Mouse (Mus musculus): ENCODE results near the gene Ripply1.
A peak's percentile ranks its signal among the peaks of the same experiment; 100 is the strongest.
"Not testable (repeated sequence)": the region's sequence is repeated elsewhere in the genome, so short reads cannot be mapped to it uniquely, and the experiment has no call there.

Gene Ripply1

DNA sequence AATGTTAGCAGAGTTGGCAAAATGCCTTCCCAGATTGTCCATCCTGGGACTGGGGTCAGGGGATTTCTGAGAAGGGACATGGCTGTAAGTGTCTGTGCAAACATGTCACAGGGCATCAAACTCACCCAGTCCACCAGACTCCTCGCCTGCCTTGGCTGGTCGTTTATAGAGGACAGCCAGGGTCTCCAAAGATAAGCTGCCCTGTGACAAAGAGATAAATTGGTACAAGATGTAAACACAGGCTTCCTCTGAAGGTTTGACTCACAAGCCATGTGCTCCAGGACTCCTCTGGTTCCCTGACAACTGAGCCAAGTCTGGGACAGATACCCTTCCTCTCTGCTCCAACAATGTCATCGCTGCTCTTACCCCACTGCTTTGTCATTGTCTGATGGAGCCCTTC lies 1.2 kb downstream of the Ripply1 start:
- peak; percentile 16 for DNase-seq (ENCODE audit: low read depth)

DNA sequence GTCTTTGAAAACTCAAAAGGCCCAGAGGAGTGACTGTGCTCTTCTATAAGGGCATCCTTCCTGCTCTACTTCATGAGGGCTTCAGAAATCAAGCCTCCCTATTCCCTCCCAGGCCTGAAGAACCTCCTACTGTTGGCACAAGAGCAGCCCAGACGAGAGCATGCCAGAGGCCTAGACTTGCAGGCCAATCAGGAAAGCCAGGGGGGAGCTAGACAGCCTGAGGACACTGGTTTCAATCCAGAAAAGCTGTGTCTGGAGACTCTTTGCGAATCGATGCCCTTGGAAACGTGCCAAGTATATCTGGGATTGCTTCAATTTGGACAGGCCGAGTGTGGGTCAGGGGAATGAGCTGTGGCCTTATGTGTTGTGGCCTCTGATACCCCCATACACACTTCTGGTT lies 2.8 kb downstream of the Ripply1 start:
- DNase-seq (ENCODE audit: low read depth), result no peak

GRCm38 (mm10) chrX:139778886-139779285 lies 3.3 kb downstream of the Ripply1 start:
- DNase-seq (ENCODE audit: low read depth), result no peak

DNA sequence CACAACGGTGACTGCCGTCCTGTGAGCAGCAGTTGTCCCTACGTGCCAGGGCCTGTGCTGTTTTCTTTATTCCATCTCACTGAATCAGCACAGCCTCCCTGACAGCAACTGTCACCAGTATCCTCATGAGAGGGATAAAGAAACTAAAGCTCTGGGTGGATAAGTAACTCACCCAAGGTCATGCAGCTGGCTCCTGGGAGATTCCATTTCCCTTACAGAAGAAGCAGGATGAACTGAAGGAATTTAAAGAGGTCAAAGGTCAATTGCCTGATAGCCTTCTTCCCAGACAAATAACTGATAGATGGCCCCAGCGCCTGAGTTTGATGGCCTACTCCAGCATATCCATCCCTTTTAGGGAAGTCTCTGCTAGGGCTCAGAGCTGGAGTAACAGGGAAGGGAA lies 4.8 kb downstream of the Ripply1 start:
- DNase-seq (ENCODE audit: low read depth), result no peak

GRCm38 (mm10) chrX:139775084-139775612 lies 7.0 kb downstream of the Ripply1 start:
- peak; percentile 89 for DNase-seq (ENCODE audit: low read depth)

DNA sequence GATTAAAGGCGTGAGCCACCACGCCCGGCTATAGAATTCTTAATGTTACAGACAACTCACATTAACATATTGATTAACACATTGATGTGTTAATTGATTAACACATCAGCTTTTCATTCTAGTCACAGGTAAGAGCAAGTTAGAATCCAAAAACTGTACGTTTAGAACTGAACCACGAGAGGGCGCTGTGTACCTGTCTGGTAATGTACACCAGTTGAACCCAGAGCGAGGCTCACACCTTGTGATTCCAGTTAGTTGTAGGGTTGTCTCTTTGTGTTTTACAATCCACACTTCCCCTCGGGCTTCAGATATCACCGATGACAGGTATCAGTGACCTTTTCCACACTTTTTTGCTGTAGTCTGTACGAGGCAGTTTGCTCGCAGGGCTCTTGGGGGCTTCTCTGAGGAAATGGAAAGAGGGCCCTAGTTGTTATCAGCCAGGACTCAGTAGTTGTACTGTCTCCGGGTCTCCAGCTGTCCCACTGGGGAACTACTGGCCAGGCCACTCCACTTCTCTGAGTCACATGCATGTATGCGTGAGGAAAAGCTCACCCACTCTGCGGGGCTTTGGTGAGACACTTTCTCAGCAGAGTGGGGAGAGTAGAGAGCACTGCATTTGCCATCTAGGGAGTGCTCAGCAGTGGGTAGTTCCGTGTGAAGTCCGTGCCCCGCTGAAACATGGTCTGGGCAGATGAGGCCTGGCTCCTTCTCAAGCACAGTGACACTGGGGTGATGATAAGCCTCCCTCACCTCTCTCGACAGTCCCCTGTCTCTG lies 7.7 kb downstream of the Ripply1 start:
- peak; percentile 87 for DNase-seq (ENCODE audit: low read depth)

GRCm38 (mm10) chrX:139769975-139770637 lies 12.0 kb downstream of the Ripply1 start:
- DNase-seq (ENCODE audit: low read depth), result no peak

DNA sequence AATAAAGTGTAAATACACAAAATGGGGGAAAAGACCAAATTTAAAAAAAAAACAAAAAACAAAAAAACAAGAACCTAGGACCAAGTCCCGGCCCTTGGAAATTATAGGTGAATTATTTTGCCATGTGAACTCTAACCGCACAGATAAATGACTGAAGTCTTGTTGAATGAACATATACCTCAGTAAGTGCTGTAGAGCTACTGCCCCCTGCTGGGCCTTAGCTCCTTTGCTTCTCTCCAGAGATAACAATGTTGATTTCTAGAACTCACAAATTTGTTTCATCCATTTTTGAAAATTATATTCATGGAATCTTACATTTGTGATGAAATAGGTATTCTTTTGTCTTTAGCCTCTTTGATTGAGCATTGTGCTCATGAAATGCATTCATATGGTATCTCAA lies 19.6 kb downstream of the Ripply1 start:
- peak; percentile 71 for DNase-seq (ENCODE audit: low read depth)

DNA sequence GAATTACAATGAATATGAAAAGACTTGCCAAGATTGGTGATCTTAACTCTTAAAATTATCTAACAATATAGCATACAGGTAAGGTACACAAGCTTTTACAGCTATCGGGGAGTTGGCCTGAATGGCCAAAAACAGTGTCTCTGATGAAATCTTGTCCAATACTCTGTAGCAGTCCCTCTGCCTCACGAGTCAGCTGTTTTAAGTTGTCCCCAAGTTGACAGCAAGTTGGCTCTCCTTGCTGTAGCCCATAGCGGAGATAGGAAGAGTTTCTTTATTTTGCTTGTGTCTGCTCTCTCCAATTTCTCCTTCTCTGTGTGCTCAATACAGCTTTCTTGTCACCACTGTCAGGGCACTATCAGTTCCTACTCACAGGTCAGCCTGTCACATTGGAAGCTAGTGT lies 23.5 kb downstream of the Ripply1 start:
- DNase-seq (ENCODE audit: low read depth), result not testable (repeated sequence)

GRCm38 (mm10) chrX:139751855-139752254 lies 30.3 kb downstream of the Ripply1 start:
- peak; percentile 67 for DNase-seq (ENCODE audit: low read depth)

- peak; percentile 1 for DNase-seq (ENCODE audit: low read depth)
Observed at GRCm38 (mm10) chrX:139737066-139737465, 45.1 kb downstream of the Ripply1 start.

- DNase-seq (ENCODE audit: low read depth), result peak; percentile 2
Observed at GRCm38 (mm10) chrX:139730541-139730940, 51.6 kb downstream of the Ripply1 start.

Measured in 416B (cell line).